Mouse (Mus musculus) neural tube, embryonic 14.5 days (tissue): ENCODE measurements at regions not wholly inside any gene's neighbourhood (a gene's known extent, or its start where the extent isn't known, plus 50 kb on each side); places are given as distances from the start of the nearest gene placed in this dataset.

Source experiments
- ATAC-seq: fragments of 200-750 bp; cut with Nextera tagmentation; 2 replicates; pipeline ENCODE4 v1.8.0; 2017; ENCODE audit warnings: low read depth, mild to moderate bottlenecking, moderate TSS enrichment, moderate library complexity
- H3K27ac ChIP-seq: fragments of 300-500 bp; sonication (generic); 2 replicates; pipeline ENCODE4 v1.5.1; 2014; ENCODE audit warnings: low read depth, mild to moderate bottlenecking, control low read depth, low read length, moderate library complexity, mixed read lengths
- H3K27me3 ChIP-seq: fragments of 300-500 bp; sonication (generic); 2 replicates; pipeline ENCODE4 v1.6.1; 2014; ENCODE audit warnings: low read length; ENCODE audit not compliant: control insufficient read depth, insufficient read depth
- H3K36me3 ChIP-seq: fragments of 300-500 bp; sonication (generic); 2 replicates; pipeline ENCODE4 v1.6.1; 2014; ENCODE audit warnings: low read length, mixed read lengths; ENCODE audit not compliant: control insufficient read depth, insufficient read depth
- H3K4me1 ChIP-seq: fragments of 300-500 bp; sonication (generic); 2 replicates; pipeline ENCODE4 v1.6.1; 2014; ENCODE audit warnings: low read length; ENCODE audit not compliant: control insufficient read depth, insufficient read depth
- H3K4me2 ChIP-seq: fragments of 300-500 bp; sonication (generic); 2 replicates; pipeline ENCODE4 v1.6.1; 2014; ENCODE audit warnings: mild to moderate bottlenecking, low read depth, low read length, control low read depth
- H3K4me3 ChIP-seq: fragments of 300-500 bp; sonication (generic); 2 replicates; pipeline ENCODE4 v1.5.1; 2014; ENCODE audit warnings: low read depth, low read length, control low read depth, mixed read lengths
- H3K9ac ChIP-seq: fragments of 300-500 bp; sonication (generic); replicated peaks from 2 replicates; pipeline ENCODE4 v1.6.1; 2014; ENCODE audit warnings: low read depth, mild to moderate bottlenecking, control low read depth, low read length, mixed read lengths
- H3K9me3 ChIP-seq: fragments of 300-500 bp; sonication (generic); 2 replicates; pipeline ENCODE4 v1.6.1; 2016; ENCODE audit warnings: low read length; ENCODE audit not compliant: control insufficient read depth
- WGBS: fragments of 180-500 bp; shearing (Covaris S2); extraction: QIAGEN DNeasy Blood & Tissue Kit; methylation state at CpG from one replicate; pipeline ENCODE4 v1.1.7; 2014; 5-methylcytosine and 5-hydroxymethylcytosine counted together

DNA sequence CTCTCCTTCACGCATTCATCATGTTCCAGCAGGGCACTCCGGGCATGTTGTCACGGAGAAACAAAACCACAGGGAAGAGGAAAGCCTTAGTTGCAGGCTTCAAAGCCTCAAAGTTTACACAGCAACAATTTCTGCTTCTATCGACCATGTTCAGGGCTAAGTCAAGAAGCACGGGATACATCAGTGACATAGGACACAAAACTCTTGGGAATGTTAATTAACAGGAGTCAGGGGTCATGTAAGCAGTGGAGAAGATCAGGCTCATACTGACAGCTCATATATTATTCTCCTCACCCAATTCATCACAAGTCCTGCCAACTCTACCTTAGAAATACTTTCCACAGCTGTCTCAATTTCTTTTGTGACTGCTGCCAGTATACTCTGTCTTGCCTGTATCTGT lies 133.0 kb upstream of the Btbd3 start:
- Histone ChIP-seq H3K4me1 (no peaks in the 10 kb centered on the region), H3K9me3 (no peaks in the 10 kb centered on the region), H3K4me2 (no peak overlapping the region), H3K27me3 (no peaks in the 10 kb centered on the region), H3K4me3 (no peak overlapping the region), H3K9ac (no peak overlapping the region), H3K27ac (no peak overlapping the region), H3K36me3 (no peaks in the 10 kb centered on the region)
- 61% methylated on average over 5 of the region's 5 CpGs for WGBS
- ATAC-seq, result no peak

DNA sequence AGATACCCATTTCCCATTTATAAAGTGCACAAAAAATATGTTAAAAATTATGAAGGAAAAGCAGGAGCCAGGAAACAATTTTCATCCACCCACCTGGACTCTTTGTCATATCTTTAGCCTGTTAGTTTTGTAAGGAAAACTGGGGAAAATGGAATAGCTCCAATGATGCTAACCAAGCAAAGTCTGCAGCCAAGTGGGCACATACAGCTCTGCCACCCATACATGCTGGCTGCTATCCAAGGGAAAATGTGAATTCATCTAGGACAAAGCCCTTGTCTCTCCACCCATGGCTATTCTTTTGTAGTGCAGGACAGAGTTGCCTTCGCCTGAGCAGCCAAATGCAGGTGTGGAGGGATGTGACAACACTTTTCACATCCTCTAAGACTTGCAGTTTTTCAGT lies 135.5 kb upstream of the Btbd3 start:
- Histone ChIP-seq H3K4me1 (no peaks in the 10 kb centered on the region), H3K4me2 (no peak overlapping the region), H3K27ac (no peak overlapping the region), H3K9me3 (no peaks in the 10 kb centered on the region), H3K27me3 (no peaks in the 10 kb centered on the region), H3K4me3 (no peak overlapping the region), H3K9ac (no peak overlapping the region), H3K36me3 (no peaks in the 10 kb centered on the region)
- no peak for ATAC-seq
- 57% methylated on average over 1 of the region's 1 CpGs for WGBS

DNA sequence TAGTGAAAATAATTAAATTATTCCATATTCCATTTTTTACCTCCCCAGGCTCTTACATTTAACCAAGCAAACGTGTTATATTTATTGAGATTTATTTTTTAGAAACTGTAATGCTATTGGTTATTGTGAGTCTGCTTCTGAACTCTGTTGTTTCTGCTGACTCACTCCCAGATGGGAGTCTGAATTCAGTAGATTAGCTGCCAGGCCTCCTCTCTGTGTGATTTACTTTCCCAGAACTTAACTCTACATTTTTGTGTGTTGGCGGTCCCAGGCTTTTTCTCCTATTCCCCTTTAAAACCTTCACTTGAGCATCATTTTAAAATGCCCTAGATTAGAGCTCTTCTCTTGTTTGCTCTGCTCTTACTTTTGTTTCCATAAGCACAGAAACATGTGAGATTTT lies 136.2 kb upstream of the Btbd3 start:
- 81% methylated on average over 2 of the region's 2 CpGs for WGBS
- H3K4me2 ChIP-seq, result no peak overlapping the region
- no peak overlapping the region for H3K9ac ChIP-seq
- H3K9me3 ChIP-seq, result no peaks in the 10 kb centered on the region
- no peak overlapping the region for H3K4me3 ChIP-seq
- H3K4me1 ChIP-seq, result no peaks in the 10 kb centered on the region
- H3K27ac ChIP-seq, result no peak overlapping the region
- H3K36me3 ChIP-seq, result no peaks in the 10 kb centered on the region
- ATAC-seq, result no peak
- H3K27me3 ChIP-seq, result no peaks in the 10 kb centered on the region

DNA sequence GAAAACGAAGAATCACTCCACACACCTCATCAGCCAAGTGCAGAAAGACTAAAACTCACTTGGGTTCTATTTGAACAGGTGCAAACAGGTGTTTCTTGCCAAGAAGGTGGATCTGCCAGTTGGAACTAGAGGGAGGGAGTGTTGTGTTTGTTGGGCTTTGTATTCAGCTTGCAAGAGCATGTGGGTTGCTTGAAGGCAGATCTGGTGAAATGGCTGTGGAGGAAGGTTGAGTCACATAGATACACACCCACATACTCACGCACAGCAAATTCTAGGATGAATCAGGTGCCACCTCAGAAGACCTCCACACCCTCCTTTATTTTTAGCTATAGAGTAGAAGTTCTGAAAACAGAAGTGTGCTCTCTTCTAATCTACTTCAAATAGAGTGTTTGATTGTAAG lies 156.6 kb upstream of the Btbd3 start:
- Histone ChIP-seq H3K27me3 (no peaks in the 10 kb centered on the region), H3K4me1 (no peaks in the 10 kb centered on the region), H3K36me3 (no peaks in the 10 kb centered on the region), H3K4me3 (no peak overlapping the region), H3K9me3 (no peaks in the 10 kb centered on the region), H3K4me2 (no peak overlapping the region), H3K9ac (no peak overlapping the region), H3K27ac (no peak overlapping the region)
- ATAC-seq, result no peak
- WGBS, result 94% methylated on average over 2 of the region's 2 CpGs

DNA sequence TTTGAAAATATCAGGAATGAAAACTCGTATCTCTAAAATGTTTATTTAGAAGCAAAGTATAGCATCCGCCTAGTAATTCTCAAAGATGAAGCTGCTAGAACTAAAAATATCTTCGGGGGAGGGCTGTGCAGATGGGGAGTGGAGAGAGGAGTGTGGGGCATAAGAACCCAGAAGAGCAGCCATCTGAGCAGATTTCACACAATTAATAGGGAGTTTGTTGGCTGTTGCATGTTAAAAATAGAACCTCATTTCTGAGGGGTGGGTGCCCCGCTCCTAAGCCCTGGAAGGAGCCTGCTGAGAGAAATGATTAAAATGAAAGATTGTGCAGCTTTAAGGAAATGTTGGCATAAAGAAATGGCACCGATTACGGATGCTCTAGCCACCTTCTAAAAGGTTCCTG lies 171.0 kb upstream of the Btbd3 start:
- no peak overlapping the region for H3K4me3 ChIP-seq
- H3K9me3 ChIP-seq, result no peaks in the 10 kb centered on the region
- WGBS, result 86% methylated on average over 6 of the region's 6 CpGs
- no peaks in the 10 kb centered on the region for H3K36me3 ChIP-seq
- H3K4me2 ChIP-seq, result no peak overlapping the region
- no peak overlapping the region for H3K27ac ChIP-seq
- no peak for ATAC-seq
- H3K9ac ChIP-seq, result no peak overlapping the region
- no peaks in the 10 kb centered on the region for H3K27me3 ChIP-seq
- no peaks in the 10 kb centered on the region for H3K4me1 ChIP-seq

DNA sequence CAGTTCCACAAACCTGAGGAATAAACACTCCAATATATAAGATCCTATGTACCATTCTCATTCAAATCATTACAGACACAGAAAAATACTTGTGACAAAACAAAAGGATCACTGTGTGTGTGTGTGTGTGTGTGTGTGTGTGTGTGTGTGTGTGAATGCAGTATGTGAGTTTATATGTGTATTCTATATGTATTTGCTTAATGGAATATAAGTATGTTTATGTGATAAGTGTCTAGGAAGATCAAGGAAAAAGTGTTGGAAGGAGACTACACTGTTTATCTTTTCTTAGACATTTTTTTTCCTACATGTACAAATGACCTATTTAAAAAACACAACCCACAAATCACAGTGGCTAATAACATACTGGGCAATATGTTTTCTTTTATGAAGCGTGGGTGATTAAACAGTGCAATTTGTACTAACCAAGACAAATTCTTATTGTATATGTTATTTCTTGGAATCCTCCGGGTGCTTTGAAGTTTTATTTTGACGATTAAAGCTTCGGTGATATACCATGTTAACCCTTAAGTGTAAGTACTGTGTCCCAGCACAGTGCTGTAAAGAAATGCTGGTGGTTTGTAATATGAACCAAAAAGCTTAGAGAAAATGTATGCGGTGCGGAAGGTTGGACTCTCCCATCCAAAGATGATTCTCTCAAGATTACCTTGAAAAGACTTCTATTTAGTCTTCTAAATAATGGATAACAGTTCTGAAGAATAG lies 171.6 kb upstream of the Btbd3 start:
- H3K9me3 ChIP-seq, result no peaks in the 10 kb centered on the region
- ATAC-seq, result no peak
- no peak overlapping the region for H3K4me3 ChIP-seq
- no peaks in the 10 kb centered on the region for H3K36me3 ChIP-seq
- H3K27ac ChIP-seq, result no peak overlapping the region
- H3K4me2 ChIP-seq, result no peak overlapping the region
- no peaks in the 10 kb centered on the region for H3K4me1 ChIP-seq
- no peaks in the 10 kb centered on the region for H3K27me3 ChIP-seq
- no peak overlapping the region for H3K9ac ChIP-seq
- 79% methylated on average over 6 of the region's 6 CpGs for WGBS

DNA sequence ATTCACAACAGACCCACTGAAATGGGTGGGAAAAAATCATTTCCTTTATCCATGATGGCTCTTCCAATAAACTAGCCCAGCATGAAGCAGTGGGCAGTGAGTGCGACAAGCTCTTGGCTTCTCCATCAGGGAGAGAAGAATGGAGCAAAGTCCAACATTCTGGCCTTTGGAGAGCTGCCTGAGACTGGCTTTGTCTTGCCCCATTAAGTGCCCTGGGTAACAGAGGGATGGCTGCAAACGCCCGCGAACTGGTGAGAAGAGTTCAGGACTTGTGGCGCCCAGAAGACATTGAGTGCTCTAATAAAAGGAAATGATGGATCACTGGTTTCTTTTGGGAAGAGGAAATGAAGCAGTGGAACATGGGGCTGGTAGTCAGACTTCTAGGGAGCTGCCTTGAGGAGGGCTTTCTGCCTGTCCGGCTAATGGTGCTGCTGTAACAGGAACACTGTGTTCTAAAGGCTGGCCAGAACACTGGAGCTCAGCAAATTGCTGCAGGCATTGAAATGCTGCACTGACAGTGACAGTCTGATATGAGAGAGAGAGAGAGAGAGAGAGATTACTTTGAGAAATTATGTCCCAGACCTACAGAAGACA lies 182.2 kb upstream of the Btbd3 start:
- no peak; the same call in 1 of the 2 replicates for ATAC-seq

DNA sequence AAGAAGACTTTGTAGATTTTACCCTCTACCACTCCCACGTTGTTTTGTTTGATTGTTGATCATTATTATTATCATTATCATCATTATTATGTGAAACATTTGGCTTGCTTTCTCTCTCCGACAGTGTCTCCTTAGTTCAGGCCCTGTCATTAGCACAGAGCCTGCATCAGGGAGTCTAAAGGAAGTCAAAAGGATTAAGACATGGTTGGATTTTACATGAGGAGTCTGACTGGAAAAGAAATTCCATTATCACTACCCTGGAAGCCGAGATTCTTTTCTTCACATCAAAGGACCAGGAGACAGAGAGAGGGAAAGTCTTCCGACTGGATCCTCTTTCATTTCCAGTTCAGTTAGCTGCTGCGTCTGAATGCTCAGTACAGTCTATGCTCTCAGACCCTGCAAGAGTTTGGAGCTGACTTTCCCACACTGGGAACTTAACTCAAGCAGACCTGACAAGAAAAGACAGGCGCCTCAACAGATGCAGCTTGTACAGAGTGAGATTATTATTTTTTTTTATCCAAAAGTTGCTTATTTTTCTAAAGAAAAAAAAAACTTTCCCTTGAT lies 184.1 kb upstream of the Btbd3 start:
- Histone ChIP-seq H3K36me3 (no peaks in the 10 kb centered on the region), H3K4me2 (no peak overlapping the region), H3K9ac (no peak overlapping the region), H3K4me3 (no peak overlapping the region), H3K9me3 (no peaks in the 10 kb centered on the region), H3K4me1 (no peaks in the 10 kb centered on the region), H3K27me3 (no peaks in the 10 kb centered on the region), H3K27ac (no peak overlapping the region)
- 44% methylated on average over 6 of the region's 6 CpGs for WGBS
- ATAC-seq, result no peak

More for the DNA sequence above, 182.2 kb upstream of the Btbd3 start:
- Histone ChIP-seq H3K9me3 (no peaks in the 10 kb centered on the region), H3K36me3 (no peaks in the 10 kb centered on the region), H3K4me1 (no peaks in the 10 kb centered on the region), H3K4me2 (no peak overlapping the region), H3K27ac (no peak overlapping the region; the same call in 1 of the 2 replicates), H3K9ac (no peak overlapping the region), H3K27me3 (no peaks in the 10 kb centered on the region), H3K4me3 (no peak overlapping the region)
- 41% methylated on average over 6 of the region's 6 CpGs for WGBS

DNA sequence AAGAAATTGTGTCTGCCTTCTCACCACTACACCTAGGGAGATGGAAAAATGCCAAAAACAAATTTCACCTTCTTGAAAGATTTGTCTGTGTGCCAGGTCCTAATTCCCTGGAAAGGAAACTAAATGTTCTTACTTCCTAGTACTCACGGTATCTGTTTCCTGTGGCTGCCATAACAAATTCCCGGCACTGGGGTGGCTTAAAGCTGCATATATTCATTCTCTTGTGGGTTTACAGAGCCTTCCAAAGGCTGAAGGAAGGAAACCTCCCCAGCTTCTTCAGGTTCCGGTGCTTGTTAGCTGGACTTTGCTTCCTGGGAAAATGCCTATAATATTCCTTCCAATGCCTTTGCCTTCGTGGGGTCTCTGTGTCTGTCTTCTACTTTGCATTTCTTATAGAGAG lies 203.3 kb upstream of the Btbd3 start:
- 90% methylated on average over 4 of the region's 4 CpGs for WGBS

More for the DNA sequence above, 203.3 kb upstream of the Btbd3 start:
- Histone ChIP-seq H3K9ac (no peak overlapping the region), H3K4me3 (no peak overlapping the region), H3K4me1 (no peaks in the 10 kb centered on the region), H3K4me2 (no peak overlapping the region), H3K27me3 (no peaks in the 10 kb centered on the region), H3K27ac (no peak overlapping the region), H3K36me3 (no peaks in the 10 kb centered on the region), H3K9me3 (no peaks in the 10 kb centered on the region)
- ATAC-seq, result no peak
